Mouse (Mus musculus): Measurements from ENCODE around the gene Pdlim1. TPM values are rescaled to one million over a fixed set of nuclear protein-coding genes. Genes with fewer than 3 reads are reported as not detected.

Gene Pdlim1
- polyA plus RNA-seq (2014; fragmentation: Nextera tagmentation; extraction: Ambion mirVana): 71.2 and 73.9 TPM in 2 replicates

- under 1% methylated on average over 49 of the region's 54 CpGs for WGBS
- Histone ChIP-seq H3K4me2 (ENCODE audit: low read depth, low read length, severe bottlenecking) (peak within 1 kb of the TSS; percentile 94), H3K4me1 (replicated peaks; ENCODE audit: control insufficient read depth, insufficient read depth, low read length) (peaks cover 3% of the 10 kb centered on the region; the same call in 1 of the 2 replicates), H3K9ac (ENCODE audit: low read length) (peak within 1 kb of the TSS; percentile 65), H3K36me3 (ENCODE audit: control insufficient read depth, insufficient read depth, low read length) (no peaks in the 10 kb centered on the region), H3K9me3 (ENCODE audit: control insufficient read depth, low read length) (no peaks in the 10 kb centered on the region), H3K4me3 (ENCODE audit: low read depth, low read length) (peak within 1 kb of the TSS; percentile 54), H3K27ac (ENCODE audit: low read depth, low read length) (no peak within 1 kb of the TSS), H3K27me3 (ENCODE audit: control insufficient read depth, insufficient read depth, low read length) (peaks cover 16% of the 10 kb centered on the region; the same call in 1 of the 2 replicates)
- DNase-seq (ENCODE audit: low spot score) (peak; percentile 87), ATAC-seq (replicated peaks; ENCODE audit: low FRiP score) (peak; percentile 85)
These were observed at the start of gene Pdlim1 for GRCm38 (mm10) chr19:40271308-40271892. Gene Pdlim1 (minus strand): TSS chr19:40271842.

GRCm38 (mm10) chr19:40319199-40319598 lies 47.6 kb upstream of the Pdlim1 start:
- ATAC-seq (replicated peaks; ENCODE audit: low FRiP score) (no peak), DNase-seq (ENCODE audit: low spot score) (no peak)
- Histone ChIP-seq H3K27me3 (ENCODE audit: control insufficient read depth, insufficient read depth, low read length) (no peaks in the 10 kb centered on the region), H3K4me3 (ENCODE audit: low read depth, low read length) (no peak overlapping the region), H3K27ac (ENCODE audit: low read depth, low read length) (no peak overlapping the region), H3K36me3 (ENCODE audit: control insufficient read depth, insufficient read depth, low read length) (no peaks in the 10 kb centered on the region), H3K9me3 (ENCODE audit: control insufficient read depth, low read length) (no peaks in the 10 kb centered on the region), H3K4me2 (ENCODE audit: low read depth, low read length, severe bottlenecking) (no peak overlapping the region), H3K4me1 (replicated peaks; ENCODE audit: control insufficient read depth, insufficient read depth, low read length) (no peaks in the 10 kb centered on the region), H3K9ac (ENCODE audit: low read length) (no peak overlapping the region)
- WGBS: 93% methylated on average over 3 of the region's 3 CpGs

GRCm38 (mm10) chr19:40318511-40318910 lies 46.9 kb upstream of the Pdlim1 start:
- Histone ChIP-seq H3K27me3 (ENCODE audit: control insufficient read depth, insufficient read depth, low read length) (no peaks in the 10 kb centered on the region), H3K36me3 (ENCODE audit: control insufficient read depth, insufficient read depth, low read length) (no peaks in the 10 kb centered on the region; the same call in 1 of the 2 replicates), H3K9ac (ENCODE audit: low read length) (no peak overlapping the region), H3K27ac (ENCODE audit: low read depth, low read length) (no peak overlapping the region), H3K4me2 (ENCODE audit: low read depth, low read length, severe bottlenecking) (no peak overlapping the region), H3K9me3 (ENCODE audit: control insufficient read depth, low read length) (no peaks in the 10 kb centered on the region), H3K4me3 (ENCODE audit: low read depth, low read length) (no peak overlapping the region), H3K4me1 (replicated peaks; ENCODE audit: control insufficient read depth, insufficient read depth, low read length) (no peaks in the 10 kb centered on the region)
- DNase-seq (ENCODE audit: low spot score) (no peak), ATAC-seq (replicated peaks; ENCODE audit: low FRiP score) (no peak)
- 30% methylated on average over 6 of the region's 6 CpGs for WGBS

GRCm38 (mm10) chr19:40317001-40317400 lies 45.4 kb upstream of the Pdlim1 start:
- no peak overlapping the region for H3K27ac ChIP-seq (ENCODE audit: low read depth, low read length)
- H3K36me3 ChIP-seq (ENCODE audit: control insufficient read depth, insufficient read depth, low read length): no peaks in the 10 kb centered on the region; the same call in 1 of the 2 replicates
- ATAC-seq (replicated peaks; ENCODE audit: low FRiP score): no peak
- no peak overlapping the region for H3K4me3 ChIP-seq (ENCODE audit: low read depth, low read length)
- no peak overlapping the region for H3K9ac ChIP-seq (ENCODE audit: low read length)
- no peaks in the 10 kb centered on the region for H3K4me1 ChIP-seq (replicated peaks; ENCODE audit: control insufficient read depth, insufficient read depth, low read length)
- no peak for DNase-seq (ENCODE audit: low spot score)
- no peak overlapping the region for H3K4me2 ChIP-seq (ENCODE audit: low read depth, low read length, severe bottlenecking)
- WGBS: 64% methylated on average over 4 of the region's 4 CpGs
- no peaks in the 10 kb centered on the region for H3K27me3 ChIP-seq (ENCODE audit: control insufficient read depth, insufficient read depth, low read length)
- H3K9me3 ChIP-seq (ENCODE audit: control insufficient read depth, low read length): no peaks in the 10 kb centered on the region

- Histone ChIP-seq H3K4me1 (replicated peaks; ENCODE audit: control insufficient read depth, insufficient read depth, low read length) (no peaks in the 10 kb centered on the region), H3K9me3 (ENCODE audit: control insufficient read depth, low read length) (no peaks in the 10 kb centered on the region)
- no peak for ATAC-seq (replicated peaks; ENCODE audit: low FRiP score)
These were observed 42.6 kb upstream of the Pdlim1 start for GRCm38 (mm10) chr19:40314252-40314651.

GRCm38 (mm10) chr19:40311631-40312030 lies 40.0 kb upstream of the Pdlim1 start:
- H3K4me1 ChIP-seq (replicated peaks; ENCODE audit: control insufficient read depth, insufficient read depth, low read length): no peaks in the 10 kb centered on the region
- no peaks in the 10 kb centered on the region for H3K9me3 ChIP-seq (ENCODE audit: control insufficient read depth, low read length)
- DNase-seq (ENCODE audit: low spot score): no peak
- ATAC-seq (replicated peaks; ENCODE audit: low FRiP score): no peak
- H3K9ac ChIP-seq (ENCODE audit: low read length): no peak overlapping the region
- H3K36me3 ChIP-seq (ENCODE audit: control insufficient read depth, insufficient read depth, low read length): no peaks in the 10 kb centered on the region; the same call in 1 of the 2 replicates
- H3K27ac ChIP-seq (ENCODE audit: low read depth, low read length): no peak overlapping the region
- H3K4me2 ChIP-seq (ENCODE audit: low read depth, low read length, severe bottlenecking): no peak overlapping the region
- WGBS: 92% methylated on average over 8 of the region's 8 CpGs
- no peaks in the 10 kb centered on the region for H3K27me3 ChIP-seq (ENCODE audit: control insufficient read depth, insufficient read depth, low read length)
- H3K4me3 ChIP-seq (ENCODE audit: low read depth, low read length): no peak overlapping the region

More at GRCm38 (mm10) chr19:40314252-40314651, 42.6 kb upstream of the Pdlim1 start:
- WGBS: 96% methylated on average over 11 of the region's 11 CpGs
- no peak overlapping the region for H3K4me2 ChIP-seq (ENCODE audit: low read depth, low read length, severe bottlenecking)
- H3K27me3 ChIP-seq (ENCODE audit: control insufficient read depth, insufficient read depth, low read length): no peaks in the 10 kb centered on the region
- no peak overlapping the region for H3K9ac ChIP-seq (ENCODE audit: low read length)
- DNase-seq (ENCODE audit: low spot score): no peak
- no peak overlapping the region for H3K27ac ChIP-seq (ENCODE audit: low read depth, low read length)
- no peaks in the 10 kb centered on the region; the same call in 1 of the 2 replicates for H3K36me3 ChIP-seq (ENCODE audit: control insufficient read depth, insufficient read depth, low read length)
- no peak overlapping the region for H3K4me3 ChIP-seq (ENCODE audit: low read depth, low read length)

- H3K4me3 ChIP-seq (ENCODE audit: low read depth, low read length): no peak overlapping the region
- H3K36me3 ChIP-seq (ENCODE audit: control insufficient read depth, insufficient read depth, low read length): no peaks in the 10 kb centered on the region; the same call in 1 of the 2 replicates
- no peak overlapping the region for H3K9ac ChIP-seq (ENCODE audit: low read length)
- H3K27me3 ChIP-seq (ENCODE audit: control insufficient read depth, insufficient read depth, low read length): no peaks in the 10 kb centered on the region
- ATAC-seq (replicated peaks; ENCODE audit: low FRiP score) (no peak), DNase-seq (ENCODE audit: low spot score) (no peak)
- no peak overlapping the region for H3K4me2 ChIP-seq (ENCODE audit: low read depth, low read length, severe bottlenecking)
- H3K4me1 ChIP-seq (replicated peaks; ENCODE audit: control insufficient read depth, insufficient read depth, low read length): no peaks in the 10 kb centered on the region
- H3K9me3 ChIP-seq (ENCODE audit: control insufficient read depth, low read length): no peaks in the 10 kb centered on the region
- WGBS: 92% methylated on average over 15 of the region's 15 CpGs
- H3K27ac ChIP-seq (ENCODE audit: low read depth, low read length): no peak overlapping the region
These were observed 38.9 kb upstream of the Pdlim1 start for GRCm38 (mm10) chr19:40310410-40311130.

- WGBS: 94% methylated on average over 12 of the region's 12 CpGs
- Histone ChIP-seq H3K27me3 (ENCODE audit: control insufficient read depth, insufficient read depth, low read length) (no peaks in the 10 kb centered on the region), H3K9me3 (ENCODE audit: control insufficient read depth, low read length) (no peaks in the 10 kb centered on the region), H3K27ac (ENCODE audit: low read depth, low read length) (no peak overlapping the region), H3K9ac (ENCODE audit: low read length) (no peak overlapping the region), H3K4me2 (ENCODE audit: low read depth, low read length, severe bottlenecking) (no peak overlapping the region), H3K4me1 (replicated peaks; ENCODE audit: control insufficient read depth, insufficient read depth, low read length) (no peaks in the 10 kb centered on the region), H3K4me3 (ENCODE audit: low read depth, low read length) (no peak overlapping the region), H3K36me3 (ENCODE audit: control insufficient read depth, insufficient read depth, low read length) (no peaks in the 10 kb centered on the region; the same call in 1 of the 2 replicates)
- DNase-seq (ENCODE audit: low spot score) (no peak), ATAC-seq (replicated peaks; ENCODE audit: low FRiP score) (no peak)
These were observed 38.3 kb upstream of the Pdlim1 start for GRCm38 (mm10) chr19:40309911-40310310.

All from forebrain, embryonic 11.5 days (tissue).